Mouse (Mus musculus): Measurements from ENCODE around the gene Esyt2.

DNA sequence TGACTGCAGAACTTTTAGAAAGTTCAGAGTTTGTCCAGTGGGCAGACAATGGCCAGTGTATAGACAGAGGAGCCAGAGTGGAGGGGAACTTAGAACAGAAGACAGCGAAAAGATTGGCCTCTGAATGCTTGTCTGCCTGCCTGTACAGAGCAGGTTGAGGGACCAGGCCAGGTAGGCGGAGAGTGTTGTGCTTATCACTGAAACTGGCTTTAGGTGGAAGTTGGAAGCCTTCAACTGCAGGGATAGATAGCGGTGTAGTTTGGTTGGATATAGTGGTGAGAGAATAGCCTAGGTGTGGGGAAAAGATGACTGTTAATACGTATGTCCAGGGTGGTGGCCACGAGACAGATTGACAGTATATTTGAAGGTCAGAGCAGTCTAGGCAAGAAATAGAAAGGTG, 126.9 kb downstream of the Esyt2 start:
- no peak for TF ChIP-seq CTCF (IDR thresholded peaks at IDR 0.05; ENCODE audit: extremely low read depth, insufficient read depth, low read length)
- TF ChIP-seq POLR2A (IDR thresholded peaks at IDR 0.05; ENCODE audit: extremely low read depth, insufficient read depth, low read length), result no peak

All from cortical plate, adult 2 months (tissue).